Mouse (Mus musculus): ENCODE data around the gene Spsb2.
"Not testable (repeated sequence)": the region's sequence is repeated elsewhere in the genome, so short reads cannot be mapped to it uniquely, and the experiment has no call there.

Spsb2 gene

DNA sequence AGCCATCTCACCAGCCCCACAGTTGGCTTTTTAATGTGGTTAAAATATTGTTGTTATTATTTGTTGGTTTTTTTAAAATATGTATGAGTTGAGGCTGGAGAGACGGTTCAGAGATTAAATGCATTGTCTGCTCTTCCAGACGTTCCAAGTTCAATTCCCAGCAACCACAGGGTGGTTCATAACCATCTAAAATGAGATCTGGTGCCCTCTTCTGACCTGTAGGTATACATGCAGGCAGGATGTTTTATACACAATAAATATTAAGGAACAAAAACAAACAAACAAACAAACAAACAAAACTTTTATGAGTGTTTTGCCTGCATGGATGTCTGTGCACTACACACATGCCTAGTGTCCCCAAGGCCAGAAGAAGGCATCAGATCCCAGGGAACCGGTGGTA is 5.4 kb upstream of the Spsb2 start:
- no peak for DNase-seq (ENCODE audit: low spot score)

DNA sequence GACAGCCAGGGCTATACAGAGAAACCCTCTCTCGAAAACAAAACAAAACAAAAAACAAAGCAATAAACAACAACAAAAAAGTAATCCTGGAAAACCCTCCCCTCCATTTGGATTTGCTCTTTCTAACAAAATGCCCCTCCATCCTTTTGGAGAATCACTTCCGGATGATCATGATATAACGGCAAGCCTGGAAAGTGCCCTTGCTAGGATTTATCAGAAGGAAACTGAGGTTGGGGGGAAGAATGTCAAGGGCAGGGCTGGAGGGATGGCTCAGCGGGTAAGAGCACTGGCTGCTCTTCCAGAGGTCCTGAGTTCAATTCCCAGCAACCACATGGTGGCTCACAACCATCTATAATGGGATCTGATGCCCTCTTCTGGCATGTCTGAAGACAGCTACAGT is 4.8 kb upstream of the Spsb2 start:
- DNase-seq (ENCODE audit: low spot score) = not testable (repeated sequence)

- no peak for DNase-seq (ENCODE audit: low spot score)
Measured at GRCm38 (mm10) chr6:124804341-124804740, 4.1 kb upstream of the Spsb2 start.

GRCm38 (mm10) chr6:124805341-124806321 is 2.8 kb upstream of the Spsb2 start:
- peak; percentile 87 for DNase-seq (ENCODE audit: low spot score)

DNA sequence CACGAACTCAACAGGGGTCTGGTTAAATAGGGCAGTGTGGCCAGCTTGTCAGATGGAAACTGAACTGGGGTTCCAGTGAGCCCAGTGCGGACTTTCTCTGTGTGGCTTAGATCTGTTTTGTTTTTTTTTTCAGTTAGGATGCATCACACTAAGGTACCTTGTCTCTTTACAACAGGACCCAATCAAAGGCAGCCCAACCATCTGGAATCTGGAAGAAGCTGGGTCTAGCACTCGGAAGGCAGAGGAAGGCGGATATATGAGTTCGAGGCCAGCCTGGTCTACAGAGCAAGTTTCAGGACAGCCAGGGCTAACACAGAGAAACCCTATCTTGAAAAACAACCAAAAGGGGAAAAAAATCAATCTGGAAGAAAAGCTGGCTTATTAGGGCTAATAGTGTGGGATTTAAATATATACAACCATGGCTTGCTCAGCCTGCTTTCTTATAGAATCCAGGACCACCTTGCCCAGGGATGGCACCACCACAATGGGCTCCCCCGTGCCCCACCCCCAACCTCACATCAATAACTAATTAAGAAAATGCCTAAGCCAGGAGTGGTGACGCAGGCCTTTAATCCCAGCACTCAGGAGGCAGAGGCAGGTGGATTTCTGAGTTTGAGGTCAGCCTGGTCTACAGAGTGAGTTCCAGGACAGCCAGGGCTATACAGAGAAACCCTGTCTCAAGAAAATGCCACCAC is 1.9 kb upstream of the Spsb2 start:
- DNase-seq (ENCODE audit: low spot score) = no peak

DNA sequence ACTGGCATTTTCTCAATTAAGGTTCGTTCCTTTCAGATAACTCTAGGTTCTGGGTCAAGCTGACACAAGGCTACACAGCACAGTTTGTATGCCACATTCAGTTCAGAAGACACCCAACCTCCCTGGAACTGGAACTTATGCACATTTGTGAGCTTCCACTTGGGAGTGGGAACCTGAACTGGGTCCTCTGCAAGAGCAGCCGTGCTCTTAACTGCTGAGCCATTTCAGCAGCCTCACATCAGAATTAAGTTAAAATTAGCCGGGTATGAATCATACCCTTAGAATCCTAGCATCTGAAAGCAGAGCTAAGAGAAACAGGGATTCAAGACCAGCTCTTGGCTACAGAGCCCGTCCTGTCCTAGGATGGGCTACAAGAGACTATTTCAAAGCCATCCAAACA is 1.1 kb upstream of the Spsb2 start:
- DNase-seq (ENCODE audit: low spot score) = no peak

DNA sequence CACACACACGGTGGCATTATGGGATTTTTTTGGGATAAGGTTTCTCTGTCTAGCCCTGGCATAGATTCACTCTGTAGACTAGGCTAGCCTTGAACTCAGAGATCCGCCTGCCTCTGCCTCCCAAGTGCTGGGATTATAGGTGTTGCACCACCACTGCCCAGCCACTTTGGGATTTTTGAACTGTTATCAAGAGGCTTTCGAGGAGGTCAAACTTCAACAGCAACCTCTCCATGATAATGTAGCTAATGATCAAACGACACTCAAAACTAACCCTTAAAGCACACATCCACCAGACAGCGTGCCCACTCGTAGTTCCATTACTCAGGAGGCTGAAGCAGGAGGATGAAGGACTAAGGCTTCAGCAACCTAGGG is 489 bp upstream of the Spsb2 start:
- DNase-seq (ENCODE audit: low spot score) = no peak

- peak; percentile 68 for DNase-seq (ENCODE audit: low spot score)
Measured at GRCm38 (mm10) chr6:124809052-124809774, 752 bp downstream of the Spsb2 start.

GRCm38 (mm10) chr6:124809775-124810538 is 1.5 kb downstream of the Spsb2 start:
- DNase-seq (ENCODE audit: low spot score) = no peak

GRCm38 (mm10) chr6:124810566-124811402 is 2.3 kb downstream of the Spsb2 start:
- not testable (repeated sequence) for DNase-seq (ENCODE audit: low spot score)

DNA sequence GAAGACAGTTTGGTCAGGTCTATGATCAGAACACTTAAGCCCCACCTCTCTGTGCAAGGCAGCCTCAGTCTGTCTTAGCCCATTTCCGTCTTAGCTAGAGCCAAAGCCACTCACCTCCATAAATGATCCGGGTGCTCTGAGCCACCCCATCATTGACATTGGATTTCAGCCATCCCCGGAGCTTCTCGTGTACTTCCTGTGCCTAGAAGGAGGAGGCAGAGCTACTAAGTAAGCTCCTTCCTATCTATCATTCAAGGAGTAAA is 2.9 kb downstream of the Spsb2 start:
- DNase-seq (ENCODE audit: low spot score) = no peak

- no peak for DNase-seq (ENCODE audit: low spot score)
Measured at GRCm38 (mm10) chr6:124811701-124812560, 3.5 kb downstream of the Spsb2 start.

GRCm38 (mm10) chr6:124812848-124813247 is 4.4 kb downstream of the Spsb2 start:
- no peak for DNase-seq (ENCODE audit: low spot score)

GRCm38 (mm10) chr6:124813496-124813895 is 5.0 kb downstream of the Spsb2 start:
- no peak for DNase-seq (ENCODE audit: low spot score)

DNA sequence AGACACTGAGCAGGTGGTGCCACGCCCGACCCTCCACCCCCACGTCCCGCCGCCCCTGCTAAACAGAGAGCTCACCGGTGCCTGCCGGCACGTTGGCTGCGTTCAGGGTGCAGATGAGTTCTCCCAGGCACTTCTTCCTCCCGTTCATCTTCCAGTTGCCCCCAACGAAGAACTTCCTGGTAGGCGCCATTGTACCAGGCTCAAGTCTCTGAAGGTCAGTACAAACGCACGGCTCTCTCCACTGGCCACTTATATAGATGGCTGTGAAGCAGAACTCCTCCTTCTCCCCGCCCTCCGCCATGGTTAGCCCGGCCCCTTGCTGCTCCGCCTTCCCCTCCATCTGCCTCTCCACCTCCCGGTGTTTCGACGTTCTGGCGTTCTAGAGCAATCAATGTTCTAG is 5.5 kb downstream of the Spsb2 start, which contains the start of gene Tpi1:
TSS of gene Tpi1 (minus strand) at position 364 of the 400 bp plus-strand sequence.
- DNase-seq (ENCODE audit: low spot score) = peak; percentile 80

DNA sequence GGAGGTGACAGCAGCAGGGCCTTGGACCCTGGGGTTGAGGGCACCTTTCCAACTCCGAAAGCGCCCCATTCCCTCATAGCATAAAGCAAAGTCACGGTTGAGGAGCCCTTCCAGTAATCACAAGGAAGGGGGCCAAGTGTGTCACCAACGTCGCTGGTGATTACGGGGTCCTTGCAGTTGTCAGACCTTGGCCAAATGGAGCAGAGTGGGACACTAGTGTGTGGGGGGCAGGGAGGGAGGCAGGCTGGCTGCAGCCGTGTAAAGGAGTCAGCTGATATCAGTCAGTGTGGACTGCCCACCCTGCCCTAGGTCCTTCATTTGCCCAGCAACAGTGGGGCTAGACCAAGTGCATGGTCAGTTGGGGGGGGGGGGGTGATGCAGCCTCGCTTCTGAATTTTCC is 6.0 kb downstream of the Spsb2 start:
- no peak for DNase-seq (ENCODE audit: low spot score)

- DNase-seq (ENCODE audit: low spot score) = no peak
Measured at GRCm38 (mm10) chr6:124814858-124815774, 6.7 kb downstream of the Spsb2 start.

- no peak for DNase-seq (ENCODE audit: low spot score)
Measured at GRCm38 (mm10) chr6:124816611-124817010, 8.2 kb downstream of the Spsb2 start.

DNA sequence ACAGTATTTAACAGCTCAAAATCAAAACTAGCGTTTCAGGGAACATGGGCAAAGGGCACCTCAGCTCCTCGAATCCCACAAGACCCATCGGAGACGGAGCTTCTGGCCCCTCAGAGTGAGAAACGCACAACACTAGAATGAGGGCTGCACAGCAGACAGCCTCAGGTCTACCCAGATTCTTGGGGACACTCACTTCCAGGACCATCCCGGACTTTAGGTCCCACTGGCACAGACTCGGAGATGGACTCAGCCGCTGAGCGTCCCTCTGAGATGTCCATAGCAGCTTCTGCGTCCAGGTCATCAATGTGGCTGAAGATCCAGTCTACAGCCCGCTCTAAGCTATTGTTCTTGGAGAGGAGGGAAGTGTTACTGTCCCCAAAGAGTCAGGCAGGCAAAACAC is 8.7 kb downstream of the Spsb2 start:
- DNase-seq (ENCODE audit: low spot score) = no peak
